Mouse (Mus musculus) right cerebral cortex, postnatal 4 days (tissue): Measurements from ENCODE around the gene Utp11.

Source experiments
- DNase-seq: peaks from one replicate; pipeline ENCODE4 v3.0.0-alpha.2; 2022

Utp11 gene

DNA sequence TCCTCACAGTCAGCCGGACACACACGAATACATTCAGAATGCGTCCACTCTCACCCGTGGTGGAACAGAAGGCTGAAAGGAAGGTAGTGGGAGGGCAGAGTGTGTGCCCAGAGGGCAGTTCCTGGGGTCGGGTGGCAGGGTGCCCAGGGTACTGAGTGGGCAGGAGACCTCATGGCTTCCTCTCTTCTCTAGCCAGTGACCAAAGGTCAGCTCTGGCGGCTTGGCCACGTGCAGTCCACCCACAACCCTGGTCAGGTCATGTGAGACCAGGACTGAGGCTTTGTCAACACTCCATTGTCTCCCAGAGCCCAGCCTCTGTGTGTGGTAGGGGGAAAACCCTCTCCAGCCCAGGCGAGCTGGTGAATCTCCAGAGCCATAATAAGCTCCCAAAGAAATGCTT, 23.2 kb downstream of the Utp11 start:
- no peak for DNase-seq

- DNase-seq = no peak
These were observed 25.3 kb downstream of the Utp11 start for GRCm38 (mm10) chr4:124668078-124668477.

DNA sequence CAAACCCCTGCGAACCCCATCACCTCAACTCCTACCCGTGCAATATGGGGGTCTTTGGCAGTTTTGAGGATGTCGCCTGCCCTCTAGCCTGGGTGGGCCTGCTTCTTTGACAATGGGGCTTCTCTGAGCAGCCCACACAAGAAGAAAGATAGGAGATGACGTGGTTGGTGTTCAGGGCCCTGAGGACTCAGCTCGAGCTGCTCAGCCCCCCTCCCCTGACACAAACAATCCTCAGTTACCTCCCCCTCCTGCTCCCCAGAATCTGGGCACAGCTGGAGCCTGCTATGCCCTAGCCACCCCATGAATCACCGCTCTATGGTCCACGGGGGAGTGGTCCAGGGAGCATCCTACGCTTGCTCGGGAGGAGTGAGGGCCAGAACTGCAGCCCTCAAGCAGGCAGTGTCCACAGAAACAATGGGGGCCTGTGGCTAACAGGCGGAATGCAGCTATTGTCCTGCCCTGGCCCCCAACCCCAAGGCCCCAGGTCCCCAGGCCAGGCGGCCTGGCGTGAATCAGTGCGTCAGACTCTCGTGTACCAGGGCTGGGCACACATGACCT, 25.8 kb downstream of the Utp11 start:
- no peak for DNase-seq

- DNase-seq = no peak
These were observed 28.8 kb downstream of the Utp11 start for GRCm38 (mm10) chr4:124664604-124665003.

DNA sequence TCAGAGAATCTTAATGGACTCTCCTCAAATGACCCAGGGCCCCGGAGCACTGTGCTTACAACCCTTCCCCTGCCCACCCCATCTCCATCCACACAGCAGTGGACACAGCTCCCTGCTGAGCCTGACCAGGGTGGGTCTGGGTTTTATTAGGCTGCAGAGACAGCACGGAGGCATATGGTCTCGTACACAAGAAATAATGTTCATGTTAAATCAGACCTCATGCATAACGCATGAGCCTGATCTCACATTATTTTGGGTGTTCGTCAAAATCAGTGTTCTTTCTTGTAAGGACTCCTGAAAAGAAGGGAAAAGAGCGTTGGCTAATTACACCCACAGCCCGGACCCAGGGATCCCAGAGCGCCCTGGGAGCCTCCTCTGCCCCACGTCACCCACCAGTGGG, 29.2 kb downstream of the Utp11 start:
- DNase-seq = no peak

- no peak for DNase-seq
These were observed 30.4 kb downstream of the Utp11 start for GRCm38 (mm10) chr4:124663034-124663433.

DNA sequence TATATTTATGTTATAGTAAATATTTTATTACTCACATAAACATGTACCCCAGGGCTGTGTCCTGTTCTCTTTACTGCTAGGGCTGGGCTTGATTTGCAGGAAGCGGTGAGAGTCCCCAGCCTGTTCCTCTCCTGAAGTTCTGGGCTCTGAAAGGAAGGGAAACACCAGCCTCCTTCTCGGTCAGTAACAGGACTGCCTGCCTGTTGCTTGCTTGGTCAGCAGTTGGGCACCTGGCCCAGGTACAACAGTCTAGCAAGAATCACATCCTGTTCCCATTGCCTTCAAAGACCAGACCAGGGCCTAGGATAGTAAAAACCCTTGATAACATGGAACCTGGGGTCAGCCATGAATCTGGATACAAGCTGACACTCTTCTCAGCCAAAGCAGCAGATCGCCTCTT, 32.8 kb downstream of the Utp11 start:
- DNase-seq = no peak

DNA sequence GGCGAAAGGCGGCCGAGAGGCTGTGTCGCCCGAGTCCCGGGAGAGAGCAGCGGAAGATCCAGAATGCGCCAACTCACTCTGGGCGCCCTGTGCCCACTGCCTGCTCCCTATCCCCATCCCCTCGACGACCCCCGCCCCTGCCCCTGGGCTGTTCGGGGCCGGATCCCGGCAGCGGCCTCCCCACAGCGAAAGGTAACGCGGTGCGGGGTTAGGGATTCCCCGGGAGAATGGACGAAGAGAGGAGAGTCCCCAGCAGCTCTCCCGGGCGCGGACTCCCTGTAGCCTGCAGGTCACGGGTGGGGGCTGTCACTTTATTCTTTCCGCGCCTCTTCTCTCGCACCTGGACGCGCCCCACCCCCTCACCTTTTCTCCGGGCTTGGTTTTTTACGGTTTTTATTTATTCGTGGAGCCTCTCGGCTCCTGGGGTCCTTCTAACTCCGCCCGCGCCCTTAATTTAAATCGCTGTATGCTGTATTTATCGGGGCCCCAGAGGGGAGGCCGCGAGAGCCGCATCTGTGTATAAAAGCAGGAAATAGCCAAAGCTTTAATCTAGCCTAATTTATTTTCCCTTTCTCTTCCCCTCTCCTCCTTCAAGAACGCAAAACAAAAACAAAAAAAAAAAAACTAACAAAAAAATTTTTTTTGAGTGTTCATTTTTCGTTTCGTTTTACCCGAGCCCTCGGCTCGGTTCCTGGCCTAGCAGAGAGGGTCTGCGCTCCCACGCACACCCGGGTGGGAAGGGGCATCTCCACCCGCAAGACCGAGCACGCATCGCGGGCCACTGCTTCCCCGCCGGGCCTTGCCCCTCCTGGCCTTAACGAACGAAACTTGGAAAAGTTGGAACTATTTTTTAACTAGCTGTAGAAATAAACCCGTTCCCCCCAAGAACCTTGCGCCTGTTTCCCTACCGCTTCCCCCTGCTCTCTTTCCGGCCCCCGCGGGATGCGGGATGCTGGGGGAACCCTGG, 33.9 kb downstream of the Utp11 start:
- no peak for DNase-seq

- DNase-seq = no peak
These were observed 35.0 kb downstream of the Utp11 start for GRCm38 (mm10) chr4:124658412-124658851.

- no peak for DNase-seq
These were observed 35.6 kb downstream of the Utp11 start for GRCm38 (mm10) chr4:124657781-124658180.

DNA sequence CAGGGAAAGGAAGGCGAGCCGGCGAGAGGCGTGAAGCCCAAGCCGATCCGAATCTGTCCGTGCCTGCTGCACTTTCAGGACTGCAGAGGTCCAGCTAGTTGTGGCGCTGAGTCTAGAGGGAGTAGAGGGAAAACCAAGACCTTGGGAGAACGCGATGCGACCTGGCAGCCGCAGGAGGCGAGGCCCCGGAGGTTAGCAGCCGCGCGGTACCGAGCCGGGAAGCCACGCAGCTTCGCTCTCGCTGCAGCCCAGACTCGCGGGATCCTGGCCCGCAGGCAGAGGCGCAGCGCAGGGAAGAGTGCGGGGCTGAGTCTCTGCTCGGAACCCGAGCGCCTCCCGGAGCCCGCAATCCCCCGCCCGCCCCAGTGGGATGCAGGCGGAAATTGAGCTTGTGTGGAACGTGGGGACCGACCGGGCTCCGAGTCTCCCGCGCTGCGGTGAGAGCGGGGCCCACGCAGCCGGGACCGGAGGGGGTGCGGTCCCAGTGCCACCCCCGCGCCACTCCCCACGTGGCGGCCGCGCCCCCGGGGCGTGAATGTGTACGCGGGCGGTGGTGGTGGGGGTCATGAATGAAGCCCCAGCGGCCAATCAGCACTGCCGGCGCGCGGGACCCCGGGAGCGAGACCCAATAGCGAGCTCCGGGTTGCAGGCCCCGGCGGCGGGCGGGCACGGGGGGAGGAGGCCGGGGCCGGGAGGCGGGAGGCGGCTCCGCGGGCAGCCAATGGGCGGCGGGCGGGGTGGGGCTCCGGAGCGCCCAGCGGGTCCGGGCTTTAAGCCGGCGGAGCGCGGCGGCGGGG, 36.3 kb downstream of the Utp11 start:
- peak; percentile 90 for DNase-seq

GRCm38 (mm10) chr4:124656518-124656853, 36.9 kb downstream of the Utp11 start, which contains the start of gene Pou3f1:
Pou3f1 (plus strand) TSS chr4:124656807.
- DNase-seq = no peak

DNA sequence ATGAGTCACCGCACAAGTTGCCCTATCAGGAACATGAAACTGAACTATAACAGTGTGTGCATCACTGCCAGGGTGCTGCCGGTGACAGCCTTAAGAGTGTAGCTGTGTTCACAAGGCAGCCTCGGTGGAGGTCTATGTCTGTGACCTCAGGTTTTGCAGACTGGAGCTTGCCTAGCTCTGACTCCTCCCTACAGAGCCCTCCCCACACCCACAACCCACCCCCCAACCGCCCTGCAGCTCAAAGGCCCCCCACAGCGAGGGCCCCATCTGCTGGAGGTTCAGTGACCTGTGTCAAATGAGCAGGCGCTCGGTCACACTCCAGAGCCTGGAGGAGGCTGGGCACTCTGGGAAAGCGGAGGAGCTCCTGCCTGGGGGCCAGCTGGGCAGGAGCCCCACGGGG, 40.5 kb downstream of the Utp11 start:
- no peak for DNase-seq

DNA sequence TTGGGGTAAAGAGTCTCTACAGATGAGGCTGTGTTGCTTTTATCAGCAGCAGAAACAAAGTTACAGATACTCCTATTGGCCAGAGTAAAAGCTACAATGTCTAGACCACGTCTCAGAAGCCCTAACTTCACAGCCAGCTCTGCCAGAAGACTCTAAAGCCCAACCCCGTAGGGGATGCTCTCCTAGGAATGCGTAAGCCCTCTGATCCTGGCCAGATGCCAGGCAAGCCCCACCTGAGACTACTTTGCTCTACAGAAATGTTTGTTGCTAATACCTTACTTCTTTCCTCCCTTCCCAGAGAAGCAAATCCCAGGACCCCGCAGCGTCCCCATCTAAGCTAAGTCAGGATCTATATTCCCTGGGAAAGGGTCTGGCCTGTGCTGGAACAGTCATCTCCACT, 45.5 kb downstream of the Utp11 start:
- no peak for DNase-seq

DNA sequence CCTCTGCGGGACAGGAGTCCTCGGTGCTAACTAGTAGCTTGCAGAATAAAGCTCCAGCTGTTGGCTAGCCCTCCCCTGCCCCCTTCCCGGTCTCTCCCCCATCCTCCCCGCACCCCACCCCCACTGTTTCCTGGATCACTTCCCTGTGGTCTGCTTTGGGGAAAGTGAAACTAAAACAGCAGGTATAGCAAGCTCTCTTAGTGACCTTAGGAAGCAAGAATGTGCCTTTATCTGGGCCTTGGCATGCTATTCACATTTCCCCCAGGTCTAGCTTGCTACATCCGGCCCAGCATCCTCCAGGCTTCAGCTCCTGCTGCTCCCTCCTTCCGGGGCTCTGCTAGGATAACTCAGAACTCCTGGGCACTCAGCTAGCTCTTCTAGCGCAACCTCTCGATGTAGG, 46.8 kb downstream of the Utp11 start:
- DNase-seq = no peak

DNA sequence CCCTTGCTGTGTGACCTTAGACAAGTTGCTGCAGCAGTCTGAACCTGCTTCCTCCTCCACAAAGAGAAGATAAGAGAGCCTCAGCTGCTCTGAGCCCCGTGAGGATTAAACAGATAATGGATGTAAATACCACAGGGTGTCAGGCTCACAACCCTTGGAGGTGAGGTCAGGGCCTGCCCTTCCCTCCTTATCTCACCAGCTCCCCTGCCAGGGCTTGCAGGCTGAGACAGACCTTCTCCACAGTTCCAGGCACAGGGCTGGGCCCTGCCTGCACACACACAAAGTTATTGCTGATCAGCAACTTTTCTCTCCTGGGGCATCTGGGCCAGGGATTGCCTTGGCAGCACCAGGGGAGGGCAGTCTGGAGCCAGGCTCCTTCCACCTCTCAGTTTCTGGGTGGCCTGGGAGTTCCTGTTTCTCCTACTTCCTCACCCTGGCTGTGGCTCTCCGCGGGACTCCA, 48.4 kb downstream of the Utp11 start:
- no peak for DNase-seq

DNA sequence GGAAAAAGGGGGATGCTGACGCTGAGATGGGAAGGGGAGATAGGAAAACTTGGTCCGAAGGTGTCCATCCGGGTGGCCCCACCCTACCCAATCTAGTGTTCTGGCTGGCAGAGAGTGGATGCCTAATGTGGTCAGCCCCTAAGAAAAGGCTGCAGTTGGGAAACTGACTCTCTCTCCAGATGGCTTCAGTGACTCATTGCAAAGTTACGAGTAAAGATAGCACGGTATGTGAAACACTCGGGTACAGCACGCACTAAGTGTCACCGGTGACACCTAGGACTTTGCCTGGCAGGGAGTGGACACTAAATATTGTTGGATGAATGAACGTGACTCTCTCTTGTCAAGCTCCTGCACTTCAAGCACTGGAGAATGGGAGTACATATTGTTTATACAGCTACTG, 49.5 kb downstream of the Utp11 start:
- no peak for DNase-seq

GRCm38 (mm10) chr4:124639715-124640114, 53.7 kb downstream of the Utp11 start:
- no peak for DNase-seq

DNA sequence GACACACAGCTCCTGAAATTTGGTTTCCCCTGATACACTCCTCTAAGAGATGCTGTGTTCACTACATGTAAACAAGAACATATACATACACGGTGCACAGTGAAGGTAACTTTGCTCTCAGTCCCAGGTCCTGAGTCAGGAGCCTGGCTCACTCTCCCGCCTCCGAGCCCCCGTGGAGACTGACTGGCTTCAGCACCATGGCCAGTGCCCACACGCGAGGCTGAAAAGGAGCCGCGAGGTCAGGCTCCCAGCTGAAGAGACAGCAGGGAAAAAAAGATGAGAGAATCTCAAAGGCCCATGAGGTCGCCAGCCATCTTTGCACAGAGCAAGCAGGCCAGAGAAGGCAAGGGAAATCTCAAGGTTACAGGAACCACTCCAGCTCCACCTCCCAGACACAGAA, 60.1 kb downstream of the Utp11 start:
- no peak for DNase-seq

- no peak for DNase-seq
These were observed 60.5 kb downstream of the Utp11 start for GRCm38 (mm10) chr4:124632856-124633255.

GRCm38 (mm10) chr4:124631456-124631855, 61.9 kb downstream of the Utp11 start:
- no peak for DNase-seq
